Mouse (Mus musculus): Measurements from ENCODE around the gene Impg2.

Gene Impg2

DNA sequence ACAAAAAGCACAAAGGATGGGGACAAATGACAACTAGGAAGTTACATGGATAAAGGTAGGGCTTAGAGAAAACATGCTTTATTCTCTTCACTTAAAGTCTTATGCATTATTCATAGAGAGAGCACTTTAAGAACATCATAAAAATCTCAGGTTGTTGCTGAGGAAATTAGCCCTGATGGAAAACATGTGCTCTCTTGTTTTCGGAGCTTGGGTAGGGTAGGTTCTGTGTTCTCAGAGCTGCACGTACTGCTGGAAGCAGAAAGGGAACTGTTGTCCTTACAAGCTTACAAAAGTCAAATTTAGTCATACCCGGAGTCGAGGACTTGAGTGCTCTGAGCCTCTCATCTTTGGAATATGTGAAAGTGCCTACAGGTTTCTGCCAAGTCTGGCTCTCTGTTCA lies 98.9 kb downstream of the Impg2 start:
- DNase-seq = no peak

DNA sequence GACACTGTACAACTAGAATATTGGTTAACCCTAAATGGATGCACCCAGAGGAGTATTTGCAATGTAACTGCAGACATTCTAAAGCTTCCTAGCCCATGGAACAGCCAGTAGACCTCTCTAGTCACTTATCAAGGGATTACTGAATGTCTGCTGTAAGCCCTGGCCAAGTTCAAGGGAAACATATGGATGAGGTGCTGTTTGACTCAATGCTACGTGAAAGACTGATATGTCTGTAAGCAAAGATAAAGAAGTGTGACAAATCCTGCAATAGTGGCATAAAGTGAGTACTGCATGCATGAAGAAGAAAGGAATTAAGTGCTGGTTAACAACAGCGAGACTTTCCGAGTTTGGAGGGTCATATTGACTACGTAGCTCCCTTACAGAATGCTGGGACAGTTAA lies 100.1 kb downstream of the Impg2 start:
- DNase-seq = no peak

DNA sequence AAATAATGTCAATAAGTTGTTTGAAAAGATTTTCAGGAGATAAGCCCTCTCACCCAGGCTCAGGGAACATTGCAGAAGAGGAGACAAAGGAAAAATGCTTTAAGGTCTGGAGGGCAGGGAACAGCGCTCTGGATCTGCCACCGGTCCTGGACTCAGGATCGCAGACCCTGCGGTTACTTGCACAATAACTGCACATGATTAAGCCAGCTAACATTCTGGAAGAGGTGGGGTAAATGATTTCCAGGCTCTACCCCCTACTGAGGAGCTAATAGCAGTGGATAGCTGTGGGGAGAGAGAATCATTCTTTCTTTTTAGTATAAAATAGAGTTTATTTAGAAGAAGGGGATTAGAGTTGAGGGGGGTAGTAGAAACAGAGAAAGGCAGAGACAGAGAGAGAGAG lies 103.5 kb downstream of the Impg2 start:
- DNase-seq = no peak

DNA sequence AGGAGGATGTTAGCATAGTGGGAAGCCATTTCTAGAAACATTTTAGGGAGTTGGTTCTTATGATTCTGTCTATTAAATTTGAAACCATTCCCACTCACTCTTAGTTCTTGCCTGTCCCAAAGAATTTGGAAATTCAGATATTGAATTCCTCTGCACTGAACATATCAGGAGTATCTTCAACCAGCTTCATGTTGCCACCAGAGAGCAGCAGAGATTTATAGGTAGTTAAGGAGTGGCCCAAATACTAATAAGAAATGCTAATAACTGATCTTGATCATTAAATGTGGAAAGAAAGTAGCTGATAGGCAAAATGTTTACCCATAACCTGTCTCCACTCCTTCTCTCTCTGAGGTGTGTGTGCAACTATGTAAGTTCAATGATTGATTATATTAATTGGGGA lies 107.2 kb downstream of the Impg2 start:
- no peak for DNase-seq
